Mouse (Mus musculus): ENCODE measurements around the gene Cfap77. TPM values are rescaled to one million over a fixed set of nuclear protein-coding genes. Genes with fewer than 3 reads are reported as not detected.

The Cfap77 gene
- polyA plus RNA-seq, 1 experiment, result 0.80 TPM

GRCm38 (mm10) chr2:29051932-29052331 lies 2.9 kb downstream of the Cfap77 start:
- no peak for DNase-seq (ENCODE audit: low read depth)

DNA sequence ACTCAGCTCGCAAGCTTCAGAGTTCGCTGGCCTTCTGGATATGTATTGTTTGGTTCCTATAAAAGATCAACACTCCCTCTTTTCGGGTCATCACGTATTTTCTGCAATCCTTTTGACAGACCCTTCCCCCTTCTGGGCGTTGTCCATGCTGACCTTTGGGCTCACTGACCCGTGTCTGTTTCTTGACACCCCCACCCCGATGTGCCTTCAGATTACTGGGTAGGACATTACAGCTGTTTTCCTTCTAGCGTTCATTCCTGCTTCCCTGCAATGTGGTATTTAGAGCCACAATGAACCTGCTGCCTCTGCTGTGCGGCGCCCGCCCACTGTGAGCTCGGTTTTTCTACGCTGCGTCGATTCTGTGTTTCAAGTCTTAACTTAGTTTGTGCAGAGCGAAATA lies 8.7 kb downstream of the Cfap77 start:
- no peak for DNase-seq (ENCODE audit: low read depth)

- no peak for DNase-seq (ENCODE audit: low read depth)
Measured at GRCm38 (mm10) chr2:29042124-29042523, 12.7 kb downstream of the Cfap77 start.

DNA sequence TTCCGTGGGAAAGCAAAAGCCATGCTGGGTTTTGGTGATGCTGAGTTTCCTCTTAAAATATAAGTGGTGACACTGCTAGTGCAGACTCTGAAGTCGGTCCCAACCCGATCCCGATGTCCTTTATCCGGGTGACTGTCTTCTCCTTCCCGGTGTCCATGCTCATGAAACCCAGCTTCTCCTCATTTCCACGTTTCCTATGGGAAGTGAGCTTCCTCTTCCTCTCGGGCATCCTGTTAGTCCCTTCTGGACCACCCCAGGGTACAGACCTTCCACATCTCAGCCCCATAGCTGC lies 13.4 kb downstream of the Cfap77 start:
- DNase-seq (ENCODE audit: low read depth), result no peak

GRCm38 (mm10) chr2:29040594-29041476 lies 14.0 kb downstream of the Cfap77 start:
- no peak for DNase-seq (ENCODE audit: low read depth)

GRCm38 (mm10) chr2:29039741-29040140 lies 15.1 kb downstream of the Cfap77 start:
- no peak for DNase-seq (ENCODE audit: low read depth)

DNA sequence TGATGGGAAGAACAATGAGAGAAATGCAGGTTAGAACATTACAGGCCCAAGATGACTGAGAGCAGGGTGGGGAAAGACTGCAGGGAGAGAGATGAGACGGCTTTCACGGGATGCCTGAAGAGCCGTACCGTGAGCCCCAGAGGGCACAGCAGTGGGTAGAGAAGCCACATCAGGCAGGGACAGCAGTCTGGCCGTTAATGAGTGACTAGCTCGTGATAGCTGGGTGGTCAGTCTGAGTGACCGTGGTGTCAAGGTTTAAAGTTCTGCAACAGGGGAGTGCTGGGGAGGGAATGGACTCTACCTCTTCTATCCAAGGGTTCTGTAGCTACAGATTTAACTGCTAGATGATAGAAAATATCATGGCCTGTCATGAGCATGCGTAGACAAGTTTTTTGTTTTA lies 19.2 kb downstream of the Cfap77 start:
- DNase-seq (ENCODE audit: low read depth), result no peak

DNA sequence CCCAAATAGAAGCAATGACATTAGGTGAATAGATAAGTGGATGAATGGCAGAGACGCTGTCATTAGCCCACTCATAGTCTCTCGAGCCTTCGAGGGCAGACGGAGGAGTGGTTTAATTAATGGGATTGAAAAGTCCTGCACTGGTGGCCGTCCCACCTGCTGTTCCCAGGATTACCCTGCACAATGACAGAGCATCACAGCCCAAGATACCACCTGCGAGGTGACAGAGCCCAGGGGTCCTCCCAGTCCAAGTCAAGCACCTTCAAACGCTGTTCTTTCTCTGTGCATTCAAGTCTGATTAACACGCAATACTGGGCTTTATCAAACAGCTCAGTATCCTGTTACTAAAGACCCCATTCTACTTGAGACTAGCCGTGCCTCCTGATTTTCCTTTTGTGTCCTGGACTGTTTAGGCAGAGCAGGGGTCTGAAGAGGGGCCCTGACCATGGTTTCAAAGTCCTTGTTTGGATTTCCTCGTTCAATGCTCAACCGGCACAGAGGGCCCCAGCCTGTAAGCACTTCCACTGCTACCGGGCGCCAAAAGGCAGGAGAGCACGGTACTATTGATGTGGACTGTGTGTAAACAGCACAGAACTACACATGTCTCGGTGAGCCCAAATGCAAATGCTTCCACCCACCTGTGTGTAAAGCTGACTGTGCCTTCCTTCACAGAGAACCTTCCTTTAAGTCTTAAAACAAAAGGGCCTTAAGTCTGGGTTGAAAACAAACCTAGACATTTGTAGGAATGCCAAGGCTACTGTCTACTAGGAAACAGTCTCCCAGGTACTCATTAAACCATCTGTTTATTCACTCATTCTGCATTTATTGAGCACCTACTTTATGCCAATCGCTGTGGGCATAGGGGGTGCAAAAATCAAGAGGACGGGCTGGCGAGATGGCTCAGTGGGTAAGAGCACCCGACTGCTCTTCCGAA lies 20.1 kb downstream of the Cfap77 start:
- no peak for DNase-seq (ENCODE audit: low read depth)

DNA sequence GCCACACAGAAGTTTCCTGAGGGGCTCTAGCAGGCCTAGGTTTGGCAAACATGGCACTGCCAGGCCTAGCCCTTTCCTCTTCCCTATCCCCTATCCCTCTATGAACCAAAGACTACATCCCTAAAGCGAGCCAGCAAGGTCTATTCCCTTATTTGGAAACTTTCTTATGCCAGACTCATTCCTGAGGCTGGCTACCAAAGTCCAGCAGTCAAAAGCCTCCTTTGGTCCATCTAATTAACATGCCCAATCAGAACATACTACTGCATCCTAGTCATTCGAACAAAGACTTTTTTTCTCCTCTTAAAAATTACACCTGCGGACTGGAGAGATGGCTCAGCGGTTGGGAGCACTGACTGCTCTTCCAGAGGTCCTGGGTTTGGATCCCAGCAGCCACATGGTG lies 22.9 kb downstream of the Cfap77 start:
- no peak for DNase-seq (ENCODE audit: low read depth)

DNA sequence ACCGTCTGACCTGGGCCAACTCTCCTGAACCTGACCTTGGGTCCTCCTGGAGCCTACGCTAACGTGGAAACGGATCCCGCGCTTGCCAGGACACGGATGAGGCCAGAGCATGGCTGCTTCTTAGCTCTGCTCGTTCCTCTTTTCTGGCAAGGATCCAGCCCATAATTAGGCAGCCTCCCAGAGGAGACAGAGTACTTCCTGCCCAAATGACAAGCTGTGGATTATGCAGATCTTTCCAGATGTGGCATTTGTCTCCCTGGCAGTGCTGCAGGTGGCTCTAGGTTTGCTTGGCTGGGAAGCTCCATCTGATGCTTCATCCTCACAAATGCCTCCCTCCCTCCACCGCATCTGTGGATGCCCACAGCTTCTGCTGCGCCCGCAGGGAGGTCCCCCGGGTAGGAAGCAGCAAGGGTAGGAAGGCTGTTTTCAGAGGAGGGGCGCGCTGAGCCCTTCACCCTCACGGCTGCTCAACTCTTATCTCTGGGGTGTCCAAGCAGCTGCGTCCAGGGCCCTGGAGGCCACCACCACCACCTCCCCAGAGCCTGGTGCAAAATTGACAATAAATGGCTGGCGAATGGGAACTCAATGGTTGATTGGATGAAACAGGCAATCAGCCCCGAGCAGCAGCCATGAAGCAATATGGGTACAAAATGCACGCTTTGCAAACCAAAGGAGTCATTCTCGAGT lies 24.7 kb downstream of the Cfap77 start:
- DNase-seq (ENCODE audit: low read depth), result no peak

- no peak for DNase-seq (ENCODE audit: low read depth)
Measured at GRCm38 (mm10) chr2:29025284-29025683, 29.6 kb downstream of the Cfap77 start.

DNA sequence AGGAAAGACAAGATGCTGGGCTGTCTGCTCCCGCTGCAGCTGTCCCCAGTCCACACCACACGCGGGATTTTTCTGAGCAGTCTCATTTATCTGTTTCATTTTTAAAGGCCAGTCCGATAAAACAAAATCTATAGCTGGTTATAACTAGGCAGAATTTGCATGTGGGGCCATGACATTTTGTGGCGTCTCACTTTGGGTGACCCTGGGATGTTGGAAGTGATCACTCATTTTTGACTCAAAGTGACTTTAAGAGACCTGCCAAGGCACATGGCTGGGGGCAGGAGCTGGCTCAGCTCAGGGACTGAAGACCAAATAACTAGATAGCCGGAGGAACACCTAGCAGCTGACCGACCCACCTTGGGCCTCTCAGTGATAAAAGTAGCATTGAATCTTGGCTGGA lies 31.9 kb downstream of the Cfap77 start:
- no peak for DNase-seq (ENCODE audit: low read depth)

DNA sequence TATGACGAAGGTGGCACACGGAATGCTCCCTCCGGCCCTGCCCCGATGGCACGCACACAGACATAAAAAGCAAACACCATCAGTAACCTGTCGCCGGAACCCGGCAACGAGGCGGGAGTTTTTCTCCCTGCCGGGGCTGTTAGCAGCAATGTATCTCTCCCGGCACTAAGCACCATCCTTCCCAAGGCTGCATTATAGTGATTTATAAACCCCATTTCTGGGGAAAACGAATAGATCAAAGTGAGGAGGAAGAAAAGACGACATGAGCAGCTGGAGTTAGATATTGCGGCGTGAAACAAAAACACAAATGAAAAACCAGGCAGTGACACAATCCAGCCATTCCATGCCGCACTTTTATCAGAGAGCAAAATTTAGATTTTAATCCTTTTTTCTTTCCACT lies 33.8 kb downstream of the Cfap77 start:
- no peak for DNase-seq (ENCODE audit: low read depth)

DNA sequence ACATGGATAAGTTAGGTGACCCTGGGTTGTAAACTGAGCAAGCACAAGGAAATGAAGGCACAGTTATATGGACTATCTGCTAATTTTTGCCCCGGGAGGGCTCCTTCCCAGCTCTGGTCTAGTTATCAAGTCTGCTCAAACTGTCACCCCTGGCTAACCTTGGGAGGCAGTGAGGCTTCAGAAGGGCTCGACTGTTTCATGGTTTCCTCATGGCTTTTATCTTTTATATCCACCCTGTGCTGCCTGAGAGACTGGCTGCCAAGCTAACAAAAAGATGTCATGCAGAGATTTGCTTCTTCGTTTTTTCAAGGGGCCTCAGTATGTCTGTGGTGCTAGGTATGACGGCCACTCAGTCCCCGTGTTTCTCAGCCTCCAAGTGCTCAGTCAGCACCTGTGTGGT lies 36.2 kb downstream of the Cfap77 start:
- no peak for DNase-seq (ENCODE audit: low read depth)

GRCm38 (mm10) chr2:29016599-29017587 lies 38.0 kb downstream of the Cfap77 start:
- no peak for DNase-seq (ENCODE audit: low read depth)

DNA sequence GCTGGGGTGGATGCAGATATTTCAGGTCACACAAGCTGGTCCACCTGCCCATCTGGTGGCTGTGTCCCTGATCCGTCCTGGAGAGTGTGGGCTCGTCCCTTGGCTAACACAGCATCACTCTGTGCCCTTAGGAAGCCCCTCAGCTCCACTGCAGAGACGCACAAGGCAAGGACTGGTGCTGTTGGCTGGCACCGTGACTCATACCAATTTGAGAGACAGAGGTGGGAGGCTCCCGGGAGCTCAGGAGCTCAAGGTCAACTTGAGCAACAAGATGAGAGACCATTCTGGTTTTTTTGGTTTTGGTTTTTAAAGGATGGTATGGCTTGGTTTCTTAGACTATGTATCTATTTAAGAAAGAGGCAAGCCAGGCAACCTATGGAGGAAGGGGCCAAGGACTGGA lies 42.3 kb downstream of the Cfap77 start:
- no peak for DNase-seq (ENCODE audit: low read depth)

- DNase-seq (ENCODE audit: low read depth), result no peak
Measured at GRCm38 (mm10) chr2:29007656-29008055, 47.2 kb downstream of the Cfap77 start.

GRCm38 (mm10) chr2:29006455-29007034 lies 48.3 kb downstream of the Cfap77 start:
- DNase-seq (ENCODE audit: low read depth), result no peak

- no peak for DNase-seq (ENCODE audit: low read depth)
Measured at GRCm38 (mm10) chr2:29004037-29004436, 50.8 kb downstream of the Cfap77 start.

- DNase-seq (ENCODE audit: low read depth), result no peak
Measured at GRCm38 (mm10) chr2:28998246-28998645, 56.6 kb downstream of the Cfap77 start.
